9 mouse cellular contexts compared by ENCODE assay signal in the genomic region with DNA sequence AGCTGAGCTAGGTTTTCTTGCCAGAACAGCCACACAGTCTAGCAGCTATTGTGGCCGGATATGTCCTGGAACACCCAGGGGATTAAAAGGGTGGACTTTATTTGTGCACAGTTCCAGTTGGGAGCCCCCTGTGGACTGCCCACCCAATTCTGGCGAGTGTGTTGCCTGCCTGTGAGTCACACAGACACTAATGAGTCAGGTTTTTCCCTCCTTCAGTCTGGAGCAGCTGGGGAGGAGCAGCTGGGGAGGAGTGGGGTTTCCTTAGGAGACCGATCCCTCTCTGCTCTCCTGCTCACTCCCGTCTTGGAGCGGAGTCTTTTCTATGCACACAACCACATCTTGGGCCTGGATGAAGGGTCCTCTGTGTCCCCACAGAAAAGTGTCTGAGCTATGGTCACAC. TPM values are rescaled to one million over a fixed set of nuclear protein-coding genes. Genes with fewer than 3 reads are reported as not detected.
A peak's percentile ranks its signal among the peaks of the same experiment; 100 is the strongest.
DNase-seq lines count a peak whose midpoint lies in the region; ATAC-seq lines count a peak whose summit lies in the region.
"Had no signal": no experiment of that assay in that cellular context is flagged by ENCODE, and none has a peak within 500 bp of the region (broad histone marks: within the 10 kb centered on the region; RNA-seq: fewer than 3 reads in every experiment).

No protein-coding gene starts in this region.

- no peaks in the 10 kb centered on the region for H3K27me3 ChIP-seq in stomach, embryonic 15.5 days (replicated peaks)

- no peak overlapping the region for H3K9ac ChIP-seq in stomach, embryonic 15.5 days

- H3K4me1 ChIP-seq in brown adipose tissue, adult 24 weeks (ENCODE audit: control insufficient read depth, insufficient read depth, insufficient read length, low read length) = peaks cover 24% of the 10 kb centered on the region
- H3K4me1 ChIP-seq in stomach, embryonic 15.5 days = peaks cover 18% of the 10 kb centered on the region

- H3K4me2 ChIP-seq in stomach, embryonic 15.5 days = no peak overlapping the region

- intact Hi-C loops in left cerebral cortex, postnatal 25 days (cut with DNase I) = loop anchor here (2.0 kb wide), 1 partner anchor 36 kb away; a partner anchor contains a TSS

- H3K36me3 ChIP-seq in stomach, embryonic 15.5 days = no peaks in the 10 kb centered on the region

- H3K27ac ChIP-seq in brown adipose tissue, adult 24 weeks (replicated peaks; ENCODE audit: low read depth, low read length) = peak overlapping the region; percentile 79
- H3K27ac ChIP-seq in stomach, embryonic 15.5 days = peak overlapping the region; percentile 81

- H3K4me3 ChIP-seq in brown adipose tissue, adult 24 weeks (ENCODE audit: insufficient read depth, low read depth, low read length) = no peak overlapping the region
- no peak overlapping the region for H3K4me3 ChIP-seq in stomach, embryonic 15.5 days (replicated peaks)

- ATAC-seq in stomach, embryonic 15.5 days (ENCODE audit: insufficient read depth, low FRiP score, low read depth) = no peak

- peak; percentile 36 to 37 for DNase-seq in layer of hippocampus, adult 18-20 months (ENCODE audit: low spot score in 2 of 2)
- no peak for DNase-seq in layer of hippocampus, adult 9-10 months (ENCODE audit: low spot score)
- DNase-seq in heart, adult 11 months = peak; percentile 98
- DNase-seq in left cerebral cortex, postnatal 25 days (ENCODE audit: low spot score in 2 of 2) = peak; percentile 22 to 80
- DNase-seq in cerebellum, adult 11-12 months = no peak
- DNase-seq in c-Kit-positive CD71-positive TER-119-positive erythroid progenitor cells, embryonic 14.5 days (ENCODE audit: low spot score) = no peak

- H3K9me3 ChIP-seq in stomach, embryonic 15.5 days = no peaks in the 10 kb centered on the region

- 60% methylated on average over 5 of the region's 5 CpGs for WGBS in stomach, embryonic 15.5 days

RNA-seq across cellular contexts. Expression of a gene that starts 19.0 kb away (rescaled TPM):
- total RNA-seq in layer of hippocampus, adult 18-20 months (2021) = under 1 TPM in 1 of 2 experiments, not detected in 1; 0.30 TPM
- polyA plus RNA-seq in brown adipose tissue, adult 24 weeks (2012; ENCODE audit: insufficient read depth, insufficient read length, missing spikeins) = 2.1 and 3.2 TPM in 2 replicates
- total RNA-seq in left cerebral cortex, postnatal 25 days (2021) = under 1 TPM in 1 of 2 experiments, not detected in 1; 0.30 TPM
- polyA plus RNA-seq in stomach, embryonic 15.5 days (2015; fragmentation: Nextera tagmentation; extraction: Ambion mirVana) = 0.32 and 0.40 TPM in 2 replicates
- polyA plus RNA-seq: large intestine, adult 2 months had no signal

RNA-seq across cellular contexts. Expression of a gene that starts 28.6 kb away (rescaled TPM):
- 1 to 10 TPM; 8.7 to 9.4 TPM for total RNA-seq in layer of hippocampus, adult 18-20 months (2021)
- 3.3 and 5.7 TPM in 2 replicates for polyA plus RNA-seq in brown adipose tissue, adult 24 weeks (2012; ENCODE audit: insufficient read depth, insufficient read length, missing spikeins)
- 1 to 10 TPM; 3.1 to 5.0 TPM for total RNA-seq in left cerebral cortex, postnatal 25 days (2021)
- 2.3 and 4.0 TPM in 2 replicates for polyA plus RNA-seq in stomach, embryonic 15.5 days (2015; fragmentation: Nextera tagmentation; extraction: Ambion mirVana)

RNA-seq across cellular contexts. Expression of a gene that starts 35.2 kb away (rescaled TPM):
- total RNA-seq in layer of hippocampus, adult 18-20 months (2021) = 1 to 10 TPM; 1.6 to 2.1 TPM
- polyA plus RNA-seq in brown adipose tissue, adult 24 weeks (2012; ENCODE audit: insufficient read depth, insufficient read length, missing spikeins) = not detected in 2 replicates
- total RNA-seq in left cerebral cortex, postnatal 25 days (2021) = under 1 TPM; 0.53 to 0.55 TPM
- polyA plus RNA-seq in stomach, embryonic 15.5 days (2015; fragmentation: Nextera tagmentation; extraction: Ambion mirVana) = not detected in 2 replicates

RNA-seq across cellular contexts. Expression of a gene that starts 35.3 kb away (rescaled TPM):
- 10 to 100 TPM; 13.4 to 14.6 TPM for total RNA-seq in layer of hippocampus, adult 18-20 months (2021)
- 8.4 and 9.0 TPM in 2 replicates for polyA plus RNA-seq in brown adipose tissue, adult 24 weeks (2012; ENCODE audit: insufficient read depth, insufficient read length, missing spikeins)
- 10 to 100 TPM; 10.7 to 13.6 TPM for total RNA-seq in left cerebral cortex, postnatal 25 days (2021)
- polyA plus RNA-seq in stomach, embryonic 15.5 days (2015; fragmentation: Nextera tagmentation; extraction: Ambion mirVana) = 14.1 and 16.6 TPM in 2 replicates

RNA-seq across cellular contexts. Expression of a gene that starts 35.9 kb away (rescaled TPM):
- 10 to 100 TPM; 28.7 to 34.6 TPM for total RNA-seq in layer of hippocampus, adult 18-20 months (2021)
- 8.6 and 9.6 TPM in 2 replicates for polyA plus RNA-seq in brown adipose tissue, adult 24 weeks (2012; ENCODE audit: insufficient read depth, insufficient read length, missing spikeins)
- 10 to 100 TPM; 23.7 to 27.0 TPM for total RNA-seq in left cerebral cortex, postnatal 25 days (2021)
- polyA plus RNA-seq in stomach, embryonic 15.5 days (2015; fragmentation: Nextera tagmentation; extraction: Ambion mirVana) = 28.2 and 32.1 TPM in 2 replicates

Comparison
In these comparisons a context has a peak if more than half of its experiments do, and no peak if none do; other contexts are left out.
1. DNase-seq: peak in layer of hippocampus, adult 18-20 months (2 of 2), heart, adult 11 months (single experiment) and left cerebral cortex, postnatal 25 days (2 of 2); none in layer of hippocampus, adult 9-10 months (single experiment), cerebellum, adult 11-12 months (single experiment) and c-Kit-positive CD71-positive TER-119-positive erythroid progenitor cells, embryonic 14.5 days (single experiment).